Mouse (Mus musculus) left cerebral cortex, postnatal 36 days (tissue): ENCODE measurements at regions not wholly inside any gene's neighbourhood (a gene's known extent, or its start where the extent isn't known, plus 50 kb on each side); places are given as distances from the start of the nearest gene placed in this dataset.

Experiments used
- DNase-seq, 2 experiments: peaks; one replicate each; pipeline ENCODE4 v3.0.0; 2021 to 2022; ENCODE audit warnings: low spot score in 2 of 2, mixed read lengths in 1 of 2
- intact Hi-C: fragments of 180-260 bp; cut with DNase I; formaldehyde crosslinking; loops from one replicate; pipeline ENCODE4 v1.15.1; 2025

DNA sequence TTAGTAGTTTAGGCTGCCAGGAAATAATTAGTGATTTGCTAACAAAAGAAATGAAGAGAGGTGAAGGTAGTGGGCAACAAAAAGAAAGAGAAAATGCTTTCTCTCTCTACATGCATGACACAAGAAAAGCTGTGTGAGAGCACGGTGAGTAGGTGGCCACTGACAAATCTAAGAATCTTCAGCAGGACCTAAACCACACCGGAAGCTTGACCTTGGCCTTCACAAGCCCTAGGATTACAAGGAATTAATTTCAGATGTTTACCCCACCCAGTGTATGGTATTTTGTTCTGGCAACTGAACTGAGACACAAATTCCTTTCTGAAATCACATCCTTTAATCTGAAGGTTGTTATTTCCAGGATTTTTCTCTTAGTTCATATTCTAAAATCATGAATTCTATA is 347.5 kb upstream of the Ddi1 start:
- intact Hi-C loops, result no loop called here
- no peak for DNase-seq

DNA sequence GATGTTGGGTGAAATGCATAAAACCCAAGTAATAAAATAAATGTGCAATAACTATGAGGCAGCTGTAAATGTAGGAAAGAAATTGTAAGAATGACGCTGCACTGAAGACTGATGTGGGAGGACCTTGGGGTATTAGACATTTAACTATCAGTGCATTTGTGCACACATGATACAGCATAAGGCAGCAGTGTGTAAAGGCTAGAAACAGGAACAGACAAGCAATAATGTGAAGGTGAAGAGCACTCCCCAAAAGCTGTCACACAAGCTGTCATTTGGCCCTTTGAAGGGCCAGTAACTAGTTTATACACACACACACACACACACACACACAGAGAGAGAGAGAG is 339.6 kb upstream of the Ddi1 start:
- no peak for DNase-seq
- intact Hi-C loops, result no loop called here

DNA sequence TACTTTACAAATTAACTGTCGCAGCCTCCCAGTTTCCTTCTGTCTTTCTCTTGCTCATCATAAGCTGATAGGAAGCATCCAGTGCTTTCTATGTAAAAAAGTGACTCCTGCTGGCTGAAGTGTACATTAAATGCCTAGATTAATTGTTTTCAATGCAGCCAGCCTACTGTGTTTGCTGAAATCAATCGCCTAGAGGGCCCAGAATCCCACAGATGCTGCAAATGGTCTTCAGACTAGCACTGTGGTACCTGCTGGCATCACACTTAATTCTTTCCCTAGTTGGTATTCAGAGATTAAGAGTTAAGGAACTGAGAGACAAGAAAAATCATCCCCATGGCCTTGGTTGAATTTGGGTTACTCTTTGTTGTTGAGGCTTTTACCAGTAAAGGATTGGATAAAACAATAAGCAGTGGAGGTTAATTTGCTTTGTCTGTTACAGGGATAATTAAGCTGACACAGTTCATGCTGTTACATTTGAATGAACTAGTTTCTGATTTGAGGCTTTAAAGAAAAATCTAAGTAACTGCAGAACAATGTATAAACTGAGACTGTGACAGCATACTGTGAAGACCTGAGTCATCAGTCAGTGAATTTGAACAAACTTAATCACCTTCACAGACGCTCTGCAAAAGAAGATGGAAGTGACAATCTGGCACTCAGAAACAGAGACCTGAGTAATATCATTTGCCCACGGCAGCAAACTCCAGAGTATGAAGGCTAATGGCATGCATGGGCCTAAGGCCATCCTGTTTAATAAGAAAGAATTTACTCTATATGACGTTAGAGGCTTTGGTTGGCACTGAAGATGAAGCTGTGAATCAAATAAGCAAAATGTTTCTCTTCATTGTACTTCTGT is 339.0 kb upstream of the Ddi1 start:
- DNase-seq, result no peak
- intact Hi-C loops, result no loop called here
